Mouse (Mus musculus) kidney, embryonic 16.5 days (tissue): ENCODE results near the gene Vmn2r104. TPM values are rescaled to one million over a fixed set of nuclear protein-coding genes. Genes with fewer than 3 reads are reported as not detected.

Experiments
- ATAC-seq: fragments of 200-750 bp; cut with Nextera tagmentation; 2 replicates; pipeline ENCODE4 v1.8.0; 2017; ENCODE audit warnings: moderate TSS enrichment; ENCODE audit not compliant: low FRiP score, low TSS enrichment
- H3K27ac ChIP-seq: fragments of 300-500 bp; sonication (generic); 2 replicates; pipeline ENCODE4 v1.5.1; 2014; ENCODE audit warnings: low read length
- H3K27me3 ChIP-seq: fragments of 300-500 bp; sonication (generic); 2 replicates; pipeline ENCODE4 v1.6.1; 2014; ENCODE audit warnings: low read length, control low read depth, mixed read lengths; ENCODE audit not compliant: insufficient read depth
- H3K36me3 ChIP-seq: fragments of 300-500 bp; sonication (generic); 2 replicates; pipeline ENCODE4 v1.6.1; 2014; ENCODE audit warnings: low read length, control low read depth, mixed read lengths; ENCODE audit not compliant: insufficient read depth
- H3K4me1 ChIP-seq: fragments of 300-500 bp; sonication (generic); 2 replicates; pipeline ENCODE4 v1.6.1; 2014; ENCODE audit warnings: low read length, control low read depth, mixed read lengths; ENCODE audit not compliant: insufficient read depth
- H3K4me2 ChIP-seq: fragments of 300-500 bp; sonication (generic); replicated peaks from 2 replicates; pipeline ENCODE4 v1.6.1; 2014; ENCODE audit warnings: low read depth, low read length
- H3K4me3 ChIP-seq: fragments of 300-500 bp; sonication (generic); 2 replicates; pipeline ENCODE4 v1.5.1; 2014; ENCODE audit warnings: mild to moderate bottlenecking, low read length
- H3K9ac ChIP-seq: fragments of 300-500 bp; sonication (generic); replicated peaks from 2 replicates; pipeline ENCODE4 v1.6.1; 2014; ENCODE audit warnings: low read length
- H3K9me3 ChIP-seq: fragments of 300-500 bp; sonication (generic); 2 replicates; pipeline ENCODE4 v1.6.1; 2016; ENCODE audit warnings: low read length, control low read depth
- WGBS: fragments of 180-500 bp; shearing (Covaris S2); extraction: QIAGEN DNeasy Blood & Tissue Kit; methylation state at CpG from one replicate; pipeline ENCODE4 v1.1.7; 2014; 5-methylcytosine and 5-hydroxymethylcytosine counted together
- polyA plus RNA-seq: library from polyadenylated mRNA; unstranded; fragments of >200 nt; fragmentation: Nextera tagmentation; extraction: Ambion mirVana; gene quantifications from 2 replicates; pipeline ENCODE4 v1.2.1, GENCODE M21; 2015

Vmn2r104 gene
- not detected in 2 replicates for polyA plus RNA-seq

- ATAC-seq = no peak
- Histone ChIP-seq H3K9ac (no peak within 1 kb of the TSS), H3K27me3 (no peaks in the 10 kb centered on the region), H3K9me3 (peaks cover 29% of the 10 kb centered on the region), H3K4me3 (no peak within 1 kb of the TSS), H3K4me2 (no peak within 1 kb of the TSS), H3K27ac (no peak within 1 kb of the TSS), H3K4me1 (no peaks in the 10 kb centered on the region), H3K36me3 (no peaks in the 10 kb centered on the region)
- 85% methylated on average over 1 of the region's 1 CpGs for WGBS
These were observed at the start of gene Vmn2r104 for GRCm38 (mm10) chr17:20048236-20048635. Gene Vmn2r104, minus strand, starts transcription at chr17:20048336.

GRCm38 (mm10) chr17:20074090-20074489, 26.0 kb upstream of the Vmn2r104 start:
- peaks cover 12% of the 10 kb centered on the region for H3K9me3 ChIP-seq
- no peak overlapping the region for H3K4me2 ChIP-seq
- no peaks in the 10 kb centered on the region for H3K36me3 ChIP-seq
- ATAC-seq = no peak
- no peaks in the 10 kb centered on the region for H3K4me1 ChIP-seq
- H3K9ac ChIP-seq = no peak overlapping the region
- H3K27me3 ChIP-seq = no peaks in the 10 kb centered on the region
- no peak overlapping the region for H3K27ac ChIP-seq
- WGBS = 85% methylated on average over 6 of the region's 6 CpGs
- H3K4me3 ChIP-seq = no peak overlapping the region

GRCm38 (mm10) chr17:20071656-20072396, 23.7 kb upstream of the Vmn2r104 start:
- Histone ChIP-seq H3K4me3 (no peak overlapping the region), H3K9me3 (peaks cover 11% of the 10 kb centered on the region), H3K4me2 (no peak overlapping the region), H3K9ac (no peak overlapping the region), H3K36me3 (no peaks in the 10 kb centered on the region), H3K4me1 (no peaks in the 10 kb centered on the region), H3K27ac (no peak overlapping the region), H3K27me3 (no peaks in the 10 kb centered on the region)
- ATAC-seq = no peak
- WGBS = 89% methylated on average over 4 of the region's 4 CpGs

Other genes starting within 250 kb of the Vmn2r104 start
- gene Fpr-rs7, start 65.9 kb upstream of the Vmn2r104 start, polyA plus RNA-seq = not detected in 2 replicates
- not detected in 2 replicates for gene Fpr-rs6, start 134.8 kb upstream of the Vmn2r104 start, polyA plus RNA-seq
- not detected in 2 replicates for gene Vmn2r105, start 186.7 kb upstream of the Vmn2r104 start, polyA plus RNA-seq
- gene Vmn2r106, start 237.2 kb upstream of the Vmn2r104 start, polyA plus RNA-seq = not detected in 2 replicates